Mouse (Mus musculus) activated CD4-positive, CD25-positive, alpha-beta regulatory T cell, adult 4 months (primary cell): ENCODE results near the gene Fbxw26. TPM values are rescaled to one million over a fixed set of nuclear protein-coding genes. Genes with fewer than 3 reads are reported as not detected.
"Not testable (repeated sequence)": the region's sequence is repeated elsewhere in the genome, so short reads cannot be mapped to it uniquely, and the experiment has no call there.

Source experiments
- ATAC-seq: one replicate; pipeline ENCODE4 v1.8.0; 2017
- polyA plus RNA-seq, 2 experiments: library from polyadenylated mRNA; unstranded; fragments of 100-300 nt; shearing (Covaris generic); gene quantifications; one replicate each; pipeline ENCODE4 v1.2.1; 2017

Fbxw26 gene
- not detected for polyA plus RNA-seq

DNA sequence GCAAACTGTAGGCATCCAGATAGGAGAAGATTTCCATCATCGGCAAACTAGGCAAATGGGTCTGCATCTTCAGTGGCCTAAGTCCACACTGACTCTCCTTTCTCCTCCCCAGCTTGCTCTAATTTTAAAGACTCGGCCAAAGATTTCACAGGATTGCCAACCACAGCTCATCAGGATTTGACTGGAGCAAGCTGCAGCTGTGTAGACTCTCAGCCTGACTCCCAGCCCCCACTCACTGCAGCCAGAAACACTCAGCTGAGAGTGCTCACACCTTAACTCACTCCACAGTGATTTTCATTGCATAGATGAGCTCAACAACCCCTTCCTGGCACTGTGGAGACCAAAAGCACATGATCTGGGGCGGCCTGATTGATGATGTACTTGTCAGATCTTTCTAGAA lies at the start of gene Fbxw26:
TSS of gene Fbxw26 (minus strand) at position 101 of the 400 bp plus-strand sequence.
- ATAC-seq = not testable (repeated sequence)

DNA sequence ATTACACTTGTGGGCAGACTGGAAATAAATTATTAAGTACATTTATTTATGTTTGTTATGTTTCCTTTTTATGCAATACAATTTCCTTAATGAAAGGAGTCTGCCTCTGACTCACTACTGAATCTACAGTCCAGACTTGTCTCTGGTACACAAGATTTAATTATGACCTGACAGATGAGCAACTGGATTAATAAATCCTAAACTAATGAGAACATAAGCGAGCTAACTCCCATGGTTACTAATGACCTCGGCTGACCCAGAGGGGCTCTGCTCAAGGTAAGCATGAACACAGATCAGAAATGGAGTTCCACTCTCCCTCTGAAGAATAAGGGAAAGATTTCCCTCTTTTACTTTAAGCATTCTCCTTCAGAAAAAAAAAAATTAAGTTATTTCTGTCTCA lies 49.3 kb upstream of the Fbxw26 start:
- no peak for ATAC-seq

DNA sequence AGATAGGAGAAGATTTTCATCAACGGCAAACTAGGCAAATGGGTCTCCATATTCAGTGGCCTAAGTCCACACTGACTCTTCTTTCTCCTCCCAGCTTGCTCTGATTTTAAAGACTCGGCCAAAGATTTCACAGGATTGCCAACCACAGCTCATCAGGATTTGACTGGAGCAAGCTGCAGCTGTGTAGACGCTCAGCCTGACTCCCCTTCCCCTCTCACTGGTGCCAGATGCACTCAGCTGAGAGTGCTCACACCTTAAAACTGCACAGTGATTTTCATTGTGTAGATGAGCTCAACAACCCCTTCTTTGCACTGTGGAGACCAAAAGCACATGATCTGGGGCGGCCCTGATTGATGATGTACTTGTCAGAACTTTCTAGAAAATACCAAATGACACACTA lies 44.7 kb upstream of the Fbxw26 start, which contains the start of gene Fbxw27:
TSS of gene Fbxw27 (minus strand) at position 101 of the 400 bp plus-strand sequence.
- not testable (repeated sequence) for ATAC-seq

DNA sequence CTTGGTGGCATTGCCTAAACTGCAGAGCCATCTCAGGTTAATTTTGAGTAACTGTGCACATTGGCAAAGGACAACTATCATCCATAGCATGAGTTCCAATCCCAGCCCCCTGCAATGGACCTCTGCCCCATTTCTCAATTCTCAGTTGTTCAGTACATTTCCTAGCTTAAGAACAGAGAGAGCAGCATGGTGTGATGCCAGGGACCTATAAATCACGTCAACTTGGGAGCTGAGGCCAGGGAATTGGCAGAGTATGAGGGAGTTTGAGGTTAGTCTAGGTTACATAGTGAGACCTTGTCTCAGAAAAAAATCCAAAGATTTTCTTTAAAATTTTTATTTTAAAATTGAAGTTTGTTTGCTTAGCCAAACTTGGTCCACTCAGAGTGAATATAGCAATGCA lies 21.0 kb upstream of the Fbxw26 start:
- not testable (repeated sequence) for ATAC-seq

DNA sequence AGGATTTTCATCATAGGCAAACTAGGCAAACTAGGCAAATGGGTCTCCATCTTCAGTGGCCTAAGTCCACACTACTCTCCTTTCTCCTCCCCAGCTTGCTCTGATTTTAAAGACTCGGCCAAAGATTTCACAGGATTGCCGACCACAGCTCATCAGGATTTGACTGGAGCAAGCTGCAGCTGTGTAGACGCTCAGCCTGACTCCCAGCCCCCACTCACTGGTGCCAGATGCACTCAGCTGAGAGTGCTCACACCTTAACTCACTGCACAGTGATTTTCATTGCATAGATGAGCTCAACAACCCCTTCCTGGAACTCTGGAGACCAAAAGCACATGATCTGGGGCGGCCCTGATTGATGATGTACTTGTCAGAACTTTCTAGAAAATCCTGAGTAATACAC lies 43.3 kb downstream of the Fbxw26 start, which contains the start of gene Fbxw18:
TSS of gene Fbxw18 (minus strand) at position 101 of the 400 bp plus-strand sequence.
- not testable (repeated sequence) for ATAC-seq

DNA sequence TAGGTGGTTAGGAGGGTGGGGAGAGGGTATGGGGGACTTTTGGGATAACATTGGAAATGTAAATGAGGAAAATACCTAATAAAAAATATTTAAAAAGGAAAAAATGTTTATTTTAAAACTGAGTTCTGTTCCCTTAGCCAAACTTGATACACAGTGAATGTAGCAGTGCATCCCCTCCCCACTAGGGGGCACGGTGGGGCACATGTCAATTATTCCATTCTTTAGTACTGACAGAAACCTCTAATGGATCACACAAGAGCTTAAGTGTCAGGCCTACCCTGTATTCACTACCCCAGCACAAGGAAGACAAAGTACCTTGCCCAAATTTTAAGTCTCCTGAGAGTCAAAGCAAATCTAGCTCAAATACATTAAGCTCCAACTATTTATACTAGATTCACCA lies 60.6 kb downstream of the Fbxw26 start:
- ATAC-seq = no peak

Other genes with a start within 250 kb of the Fbxw26 start
- gene Fbxw15, start 177.8 kb downstream of the Fbxw26 start, polyA plus RNA-seq = not detected
- not detected for gene Fbxw24, start 120.0 kb downstream of the Fbxw26 start, polyA plus RNA-seq
- gene Fbxw25, start 81.4 kb downstream of the Fbxw26 start, polyA plus RNA-seq = not detected
- not detected for gene Fbxw18, start 43.4 kb downstream of the Fbxw26 start, polyA plus RNA-seq
- not detected for gene Fbxw27, start 44.6 kb upstream of the Fbxw26 start, polyA plus RNA-seq
- not detected for gene Spink8, start 66.2 kb upstream of the Fbxw26 start, polyA plus RNA-seq
- 1 to 10 TPM; 6.7 to 8.9 TPM for gene Nme6, start 86.7 kb upstream of the Fbxw26 start, polyA plus RNA-seq
- gene Camp, start 103.5 kb upstream of the Fbxw26 start, polyA plus RNA-seq = not detected
- 1 to 10 TPM; 7.1 to 7.7 TPM for gene Cdc25a, start 129.5 kb upstream of the Fbxw26 start, polyA plus RNA-seq
- gene Map4, start 185.4 kb upstream of the Fbxw26 start, polyA plus RNA-seq = 10 to 100 TPM; 40.8 to 42.7 TPM